Mouse (Mus musculus): ENCODE results near the gene Hs2st1. TPM values are rescaled to one million over a fixed set of nuclear protein-coding genes. Genes with fewer than 3 reads are reported as not detected.
A peak's percentile ranks its signal among the peaks of the same experiment; 100 is the strongest.

The Hs2st1 gene
- polyA plus RNA-seq, 2 experiments = 1.7 to 2.5 TPM

DNA sequence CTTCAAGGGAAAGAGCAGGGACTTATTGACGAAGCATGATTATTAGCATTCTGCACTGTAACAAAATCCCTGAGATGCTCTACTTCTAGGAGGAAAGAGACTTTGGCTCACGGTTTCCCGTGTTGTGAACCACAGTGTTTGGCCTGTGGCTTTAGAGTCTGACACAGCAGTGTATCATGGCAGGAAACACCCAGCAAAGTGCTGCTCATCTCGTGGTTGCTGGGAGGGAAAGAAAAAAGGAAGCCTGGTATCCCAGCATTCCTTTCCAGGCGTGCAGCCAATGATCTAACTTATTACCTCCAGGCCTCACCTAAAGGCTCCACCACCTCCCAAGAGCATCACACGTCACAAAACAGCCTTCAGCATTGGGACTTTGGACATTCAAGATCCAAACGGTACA, 32.8 kb upstream of the Hs2st1 start:
- H3K4me3 ChIP-seq (ENCODE audit: insufficient read depth in 1 of 2, low read depth in 2 of 2, low read length in 2 of 2) = no peak overlapping the region
- WGBS (ENCODE audit: insufficient replicate concordance) = 52% methylated on average over 7 of the region's 7 CpGs
- ATAC-seq (ENCODE audit: insufficient read depth) = no peak
- no peak for DNase-seq (ENCODE audit: low read depth in 3 of 3, low spot score in 3 of 3)
- H3K9ac ChIP-seq (replicated peaks) = no peak overlapping the region
- no peak overlapping the region for H3K4me2 ChIP-seq (ENCODE audit: low read depth)
- no peaks in the 10 kb centered on the region for H3K27me3 ChIP-seq (ENCODE audit: control insufficient read depth, insufficient read depth, low read length)
- no peak for TF ChIP-seq EP300 (IDR thresholded peaks at IDR 0.05; ENCODE audit: low read depth)
- TF ChIP-seq CTCF (IDR thresholded peaks at IDR 0.05; ENCODE audit: low read depth) = no peak
- H3K36me3 ChIP-seq (replicated peaks; ENCODE audit: control insufficient read depth, insufficient read depth, low read depth) = peaks cover 8% of the 10 kb centered on the region
- peaks cover under 1 to 3% of the 10 kb centered on the region in 2 experiments; a peak in 1 of 4 replicates for H3K4me1 ChIP-seq (replicated peaks; ENCODE audit: control insufficient read depth in 2 of 2, insufficient read depth in 2 of 2, low read length in 1 of 2)
- no peak overlapping the region for H3K27ac ChIP-seq
- H3K9me3 ChIP-seq (ENCODE audit: control insufficient read depth, low read length) = no peaks in the 10 kb centered on the region

DNA sequence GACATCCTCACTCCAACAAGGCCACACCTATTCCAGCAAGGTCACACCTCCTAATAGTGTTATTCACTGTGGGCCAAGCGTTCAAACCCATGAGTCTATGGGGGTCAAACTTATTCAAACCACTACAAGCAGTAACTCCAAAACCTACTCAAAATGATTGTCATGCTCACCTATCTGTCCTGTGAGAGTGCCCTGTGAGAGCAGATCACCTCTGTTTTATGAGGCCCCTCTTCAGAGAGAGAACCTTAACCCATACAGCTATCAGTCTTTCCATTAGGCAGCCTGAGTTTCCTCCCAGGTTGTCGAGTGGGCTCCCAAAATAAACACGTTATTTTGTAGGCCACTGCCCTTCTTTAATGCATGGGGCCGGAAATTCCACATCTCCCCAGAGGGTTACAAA, 32.4 kb upstream of the Hs2st1 start:
- TF ChIP-seq CTCF (IDR thresholded peaks at IDR 0.05; ENCODE audit: low read depth) (no peak), EP300 (IDR thresholded peaks at IDR 0.05; ENCODE audit: low read depth) (no peak)
- no peaks in the 10 kb centered on the region for H3K27me3 ChIP-seq (ENCODE audit: control insufficient read depth, insufficient read depth, low read length)
- no peaks in the 10 kb centered on the region for H3K9me3 ChIP-seq (ENCODE audit: control insufficient read depth, low read length)
- H3K4me3 ChIP-seq (ENCODE audit: insufficient read depth in 1 of 2, low read depth in 2 of 2, low read length in 2 of 2) = no peak overlapping the region
- 55% methylated on average over 4 of the region's 4 CpGs for WGBS (ENCODE audit: insufficient replicate concordance)
- H3K9ac ChIP-seq (replicated peaks) = no peak overlapping the region
- H3K27ac ChIP-seq = no peak overlapping the region
- DNase-seq (ENCODE audit: low read depth in 3 of 3, low spot score in 3 of 3) = no peak
- peaks cover 8% of the 10 kb centered on the region for H3K36me3 ChIP-seq (replicated peaks; ENCODE audit: control insufficient read depth, insufficient read depth, low read depth)
- no peak for ATAC-seq (ENCODE audit: insufficient read depth)
- H3K4me2 ChIP-seq (ENCODE audit: low read depth) = no peak overlapping the region
- H3K4me1 ChIP-seq (replicated peaks; ENCODE audit: control insufficient read depth in 2 of 2, insufficient read depth in 2 of 2, low read length in 1 of 2) = peaks cover 0 to 3% of the 10 kb centered on the region in 2 experiments; a peak in 1 of 4 replicates

DNA sequence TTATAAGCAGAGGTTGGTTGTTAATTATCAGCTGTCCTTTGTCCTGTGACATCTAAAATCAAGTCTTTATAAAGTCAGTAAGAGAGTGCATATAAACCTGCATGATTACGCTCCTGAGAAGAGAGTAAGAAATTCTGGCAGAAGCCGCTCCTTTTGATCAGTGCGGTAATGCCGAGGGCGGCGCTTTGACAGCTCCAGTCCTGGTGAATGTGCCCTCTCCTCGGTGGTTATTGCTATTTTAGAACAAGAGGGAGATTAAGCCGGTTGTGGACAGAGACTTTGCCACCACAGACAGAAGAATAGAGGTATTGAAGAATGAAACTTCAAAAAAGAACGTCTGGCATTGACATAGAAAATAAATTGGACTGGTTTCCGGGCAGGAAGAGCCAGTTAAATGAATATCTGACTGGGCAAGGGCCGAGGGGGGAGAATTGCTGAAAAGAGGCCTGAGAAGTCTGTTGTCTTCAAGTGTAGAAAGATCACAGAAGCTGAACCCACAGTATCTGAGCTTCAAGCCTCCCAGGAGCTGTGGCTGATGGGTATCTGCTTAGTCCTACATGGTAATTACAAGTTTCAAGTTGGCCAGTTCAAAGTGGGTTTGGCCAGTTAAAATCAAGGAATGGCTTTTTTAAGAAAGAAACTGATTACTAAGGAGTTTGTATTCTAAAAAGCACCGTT, 27.9 kb upstream of the Hs2st1 start:
- H3K4me1 ChIP-seq (replicated peaks; ENCODE audit: control insufficient read depth in 2 of 2, insufficient read depth in 2 of 2, low read length in 1 of 2) = peaks cover 2 to 3% of the 10 kb centered on the region in 2 experiments; a peak in 2 of 4 replicates
- peaks cover 15% of the 10 kb centered on the region for H3K36me3 ChIP-seq (replicated peaks; ENCODE audit: control insufficient read depth, insufficient read depth, low read depth)
- H3K4me3 ChIP-seq (ENCODE audit: insufficient read depth in 1 of 2, low read depth in 2 of 2, low read length in 2 of 2) = no peak overlapping the region
- H3K27me3 ChIP-seq (ENCODE audit: control insufficient read depth, insufficient read depth, low read length) = no peaks in the 10 kb centered on the region
- no peak overlapping the region for H3K27ac ChIP-seq
- H3K9ac ChIP-seq (replicated peaks) = no peak overlapping the region
- no peak for TF ChIP-seq CTCF (IDR thresholded peaks at IDR 0.05; ENCODE audit: low read depth)
- TF ChIP-seq EP300 (IDR thresholded peaks at IDR 0.05; ENCODE audit: low read depth) = no peak
- H3K9me3 ChIP-seq (ENCODE audit: control insufficient read depth, low read length) = no peaks in the 10 kb centered on the region
- H3K4me2 ChIP-seq (ENCODE audit: low read depth) = no peak overlapping the region
- ATAC-seq (ENCODE audit: insufficient read depth) (no peak), DNase-seq (ENCODE audit: low read depth in 3 of 3, low spot score in 3 of 3) (no peak)
- WGBS (ENCODE audit: insufficient replicate concordance) = 86% methylated on average over 12 of the region's 12 CpGs

DNA sequence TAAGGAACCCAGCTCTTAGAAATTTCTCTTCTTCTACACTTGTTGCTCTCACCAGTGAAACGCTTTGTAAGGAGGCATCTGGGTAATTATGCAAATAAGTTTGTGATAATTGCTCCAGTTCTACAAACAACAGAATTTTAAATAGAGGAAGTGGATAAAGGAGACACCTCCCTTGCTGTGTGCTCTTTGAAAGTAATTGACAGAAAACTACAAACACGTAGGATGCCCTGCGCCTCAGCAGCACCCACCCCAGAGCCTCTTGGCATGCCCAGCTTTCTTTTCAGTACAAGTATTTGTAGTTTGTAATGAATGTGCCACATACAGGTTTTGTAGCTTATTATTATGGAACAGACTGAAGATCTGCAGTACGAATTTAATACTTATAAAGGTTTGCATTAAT, 27.1 kb upstream of the Hs2st1 start:
- H3K27ac ChIP-seq = no peak overlapping the region
- no peaks in the 10 kb centered on the region for H3K27me3 ChIP-seq (ENCODE audit: control insufficient read depth, insufficient read depth, low read length)
- ATAC-seq (ENCODE audit: insufficient read depth) = no peak
- no peaks in the 10 kb centered on the region for H3K9me3 ChIP-seq (ENCODE audit: control insufficient read depth, low read length)
- no peak overlapping the region for H3K9ac ChIP-seq (replicated peaks)
- H3K4me2 ChIP-seq (ENCODE audit: low read depth) = no peak overlapping the region
- 80% methylated on average over 4 of the region's 4 CpGs for WGBS (ENCODE audit: insufficient replicate concordance)
- peaks cover 15% of the 10 kb centered on the region for H3K36me3 ChIP-seq (replicated peaks; ENCODE audit: control insufficient read depth, insufficient read depth, low read depth)
- peaks cover 4% of the 10 kb centered on the region in 2 experiments; a peak in 3 of 4 replicates for H3K4me1 ChIP-seq (replicated peaks; ENCODE audit: control insufficient read depth in 2 of 2, insufficient read depth in 2 of 2, low read length in 1 of 2)
- H3K4me3 ChIP-seq (ENCODE audit: insufficient read depth in 1 of 2, low read depth in 2 of 2, low read length in 2 of 2) = no peak overlapping the region
- TF ChIP-seq CTCF (IDR thresholded peaks at IDR 0.05; ENCODE audit: low read depth) = no peak
- no peak for TF ChIP-seq EP300 (IDR thresholded peaks at IDR 0.05; ENCODE audit: low read depth)
- DNase-seq (ENCODE audit: low read depth in 3 of 3, low spot score in 3 of 3) = no peak

DNA sequence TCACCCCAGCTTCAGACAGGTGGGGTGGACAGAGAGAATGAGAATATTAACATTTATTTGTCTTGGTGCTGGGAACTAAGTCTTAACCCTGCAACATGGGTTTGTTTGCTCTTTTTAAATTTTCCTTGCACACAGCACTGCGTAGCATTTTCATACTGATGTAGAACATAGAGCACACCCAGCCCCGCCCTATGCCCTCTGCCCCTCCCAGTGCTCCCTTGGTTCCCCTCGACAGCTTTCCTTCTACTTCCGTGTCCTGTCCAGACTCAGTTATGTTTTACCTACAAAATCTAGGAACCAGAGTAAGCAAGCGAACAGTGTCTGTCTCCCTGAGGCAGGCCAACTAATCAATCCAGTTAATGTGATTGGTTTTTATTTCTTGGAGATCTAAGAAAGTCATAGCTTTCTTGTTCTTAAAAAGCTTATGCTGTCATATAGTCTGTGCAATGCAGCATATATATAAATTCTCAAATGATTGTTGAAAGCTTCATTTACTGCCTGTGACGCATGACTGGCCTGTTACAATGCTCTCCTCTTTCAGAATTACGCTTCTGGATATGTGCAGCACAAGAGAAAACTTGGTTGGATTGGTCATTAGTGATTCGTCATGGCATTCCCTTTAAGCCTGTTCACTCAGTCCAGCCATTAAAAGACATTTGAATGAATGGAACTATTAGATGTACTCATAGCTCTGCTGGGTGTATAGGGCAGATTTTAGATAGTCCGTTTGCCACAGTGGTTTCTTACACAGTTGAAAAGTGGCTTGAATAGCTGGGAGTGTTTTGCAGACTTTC, 23.2 kb upstream of the Hs2st1 start:
- ATAC-seq (ENCODE audit: insufficient read depth) = peak; percentile 45
- no peak for DNase-seq (ENCODE audit: low read depth in 3 of 3, low spot score in 3 of 3)
- H3K4me1 ChIP-seq (replicated peaks; ENCODE audit: control insufficient read depth in 2 of 2, insufficient read depth in 2 of 2, low read length in 1 of 2) = peaks cover 2 to 4% of the 10 kb centered on the region in 2 experiments; a peak in 2 of 4 replicates
- TF ChIP-seq EP300 (IDR thresholded peaks at IDR 0.05; ENCODE audit: low read depth) = no peak
- TF ChIP-seq CTCF (IDR thresholded peaks at IDR 0.05; ENCODE audit: low read depth) = no peak
- H3K36me3 ChIP-seq (replicated peaks; ENCODE audit: control insufficient read depth, insufficient read depth, low read depth) = peaks cover 16% of the 10 kb centered on the region
- no peak overlapping the region for H3K27ac ChIP-seq
- no peak overlapping the region for H3K4me3 ChIP-seq (ENCODE audit: insufficient read depth in 1 of 2, low read depth in 2 of 2, low read length in 2 of 2)
- 75% methylated on average over 9 of the region's 9 CpGs for WGBS (ENCODE audit: insufficient replicate concordance)
- H3K9me3 ChIP-seq (ENCODE audit: control insufficient read depth, low read length) = no peaks in the 10 kb centered on the region
- no peaks in the 10 kb centered on the region for H3K27me3 ChIP-seq (ENCODE audit: control insufficient read depth, insufficient read depth, low read length)
- H3K4me2 ChIP-seq (ENCODE audit: low read depth) = no peak overlapping the region
- H3K9ac ChIP-seq (replicated peaks) = no peak overlapping the region
